Mouse (Mus musculus): Measurements from ENCODE around the gene Rbfox2. TPM values are rescaled to one million over a fixed set of nuclear protein-coding genes. Genes with fewer than 3 reads are reported as not detected.

Rbfox2 gene
- polyA plus RNA-seq, 1 experiment from 2014 or later: 23.2 TPM

DNA sequence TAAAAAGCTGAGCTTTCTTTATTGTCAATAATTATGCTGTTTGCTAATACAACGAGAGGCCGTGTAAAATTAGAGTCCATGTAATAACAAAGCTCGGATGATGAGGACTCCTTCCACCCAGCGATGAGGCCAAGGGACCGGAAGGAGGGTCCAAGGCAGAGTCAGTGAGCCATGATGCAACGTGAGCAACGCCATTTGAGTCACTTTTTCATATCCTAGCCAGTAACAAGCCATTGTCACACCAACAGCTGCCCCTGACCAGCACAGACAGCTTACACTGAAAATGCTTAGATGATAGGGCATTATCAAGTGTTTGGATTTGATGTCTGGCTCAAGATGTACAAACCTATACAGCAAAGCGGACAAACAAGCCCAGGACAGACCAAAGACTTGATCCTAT, 155.6 kb downstream of the Rbfox2 start:
- H3K9me3 ChIP-seq (ENCODE audit: control insufficient read depth, low read length): no peaks in the 10 kb centered on the region
- H3K36me3 ChIP-seq (ENCODE audit: control insufficient read depth, insufficient read depth, low read length): no peaks in the 10 kb centered on the region
- peak overlapping the region; percentile 59 for H3K4me3 ChIP-seq (ENCODE audit: low read depth, low read length)
- peak overlapping the region; percentile 70; the same call in 1 of the 2 replicates for H3K9ac ChIP-seq (ENCODE audit: low read length)
- peaks cover 11% of the 10 kb centered on the region for H3K4me1 ChIP-seq (replicated peaks; ENCODE audit: control insufficient read depth, insufficient read depth)
- no peak for DNase-seq (ENCODE audit: low spot score)
- TF ChIP-seq CTCF (IDR thresholded peaks at IDR 0.05; ENCODE audit: low read depth) (no peak), EP300 (optimal IDR thresholded peaks at IDR 0.05) (no peak)
- H3K27me3 ChIP-seq (ENCODE audit: control insufficient read depth, insufficient read depth, low read length): no peaks in the 10 kb centered on the region
- WGBS: 26% methylated on average over 8 of the region's 8 CpGs
- peak overlapping the region; percentile 65 for H3K4me2 ChIP-seq (replicated peaks; ENCODE audit: low read depth)
- H3K27ac ChIP-seq (replicated peaks): peak overlapping the region; percentile 74
- no peak for ATAC-seq (ENCODE audit: low FRiP score, low TSS enrichment)

DNA sequence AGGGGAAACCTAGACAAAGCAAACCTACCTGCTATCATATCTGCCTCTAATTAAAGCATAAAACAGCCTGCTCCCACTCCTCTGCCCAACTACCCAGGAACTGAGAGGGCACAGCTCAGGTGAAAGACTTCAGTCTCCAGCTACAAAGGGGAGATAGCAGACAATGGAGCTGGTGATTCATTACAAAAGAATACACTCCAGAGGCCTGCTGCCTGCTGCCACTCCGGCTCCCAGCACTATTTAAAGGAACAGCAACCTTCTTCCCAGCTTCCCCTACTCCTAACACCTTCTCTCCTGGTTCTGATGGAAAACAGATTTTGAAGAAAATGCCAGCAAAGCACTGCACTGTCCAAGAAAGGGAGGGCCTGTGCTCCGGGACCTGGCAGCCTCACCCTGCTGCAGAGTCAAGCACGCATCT, 156.4 kb downstream of the Rbfox2 start:
- H3K4me2 ChIP-seq (replicated peaks; ENCODE audit: low read depth): peak overlapping the region; percentile 65
- H3K9me3 ChIP-seq (ENCODE audit: control insufficient read depth, low read length): no peaks in the 10 kb centered on the region
- peak overlapping the region; percentile 45 for H3K9ac ChIP-seq (ENCODE audit: low read length)
- H3K4me3 ChIP-seq (ENCODE audit: low read depth, low read length): peak overlapping the region; percentile 28
- DNase-seq (ENCODE audit: low spot score) (peak; percentile 47), ATAC-seq (ENCODE audit: low FRiP score, low TSS enrichment) (peak; percentile 40; the same call in 1 of the 2 replicates)
- no peaks in the 10 kb centered on the region for H3K36me3 ChIP-seq (ENCODE audit: control insufficient read depth, insufficient read depth, low read length)
- 0% methylated on average over 3 of the region's 3 CpGs for WGBS
- TF ChIP-seq EP300 (optimal IDR thresholded peaks at IDR 0.05) (no peak), CTCF (IDR thresholded peaks at IDR 0.05; ENCODE audit: low read depth) (no peak)
- peak overlapping the region; percentile 88 for H3K27ac ChIP-seq (replicated peaks)
- peaks cover 11% of the 10 kb centered on the region for H3K4me1 ChIP-seq (replicated peaks; ENCODE audit: control insufficient read depth, insufficient read depth)
- H3K27me3 ChIP-seq (ENCODE audit: control insufficient read depth, insufficient read depth, low read length): no peaks in the 10 kb centered on the region

DNA sequence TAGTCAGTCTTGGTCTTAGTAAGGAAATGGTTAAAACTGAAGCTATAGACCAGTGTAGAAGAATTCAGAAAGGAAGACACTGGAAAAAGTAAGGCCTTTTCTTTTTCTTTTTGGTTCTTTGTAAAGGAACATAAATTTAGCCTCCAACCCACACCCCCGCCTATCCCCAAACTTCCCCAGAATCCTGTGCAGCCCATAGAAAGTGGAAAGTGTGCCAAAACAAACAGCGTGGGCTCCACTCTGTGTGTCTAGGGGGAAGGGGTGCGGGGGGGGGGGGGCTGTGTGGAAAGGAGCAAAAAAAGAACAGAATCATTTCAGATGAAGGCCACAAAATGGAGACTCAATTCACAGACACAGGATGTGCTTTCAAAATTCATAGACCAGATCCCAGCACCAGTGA, 156.8 kb downstream of the Rbfox2 start:
- Histone ChIP-seq H3K36me3 (ENCODE audit: control insufficient read depth, insufficient read depth, low read length) (no peaks in the 10 kb centered on the region), H3K27me3 (ENCODE audit: control insufficient read depth, insufficient read depth, low read length) (no peaks in the 10 kb centered on the region), H3K4me3 (ENCODE audit: low read depth, low read length) (peak overlapping the region; percentile 28), H3K4me2 (replicated peaks; ENCODE audit: low read depth) (peak overlapping the region; percentile 65), H3K9ac (ENCODE audit: low read length) (peak overlapping the region; percentile 45), H3K9me3 (ENCODE audit: control insufficient read depth, low read length) (no peaks in the 10 kb centered on the region), H3K27ac (replicated peaks) (peak overlapping the region; percentile 88), H3K4me1 (replicated peaks; ENCODE audit: control insufficient read depth, insufficient read depth) (peaks cover 11% of the 10 kb centered on the region)
- WGBS: 4% methylated on average over 2 of the region's 3 CpGs
- DNase-seq (ENCODE audit: low spot score) (peak; percentile 30), ATAC-seq (ENCODE audit: low FRiP score, low TSS enrichment) (no peak)
- TF ChIP-seq CTCF (IDR thresholded peaks at IDR 0.05; ENCODE audit: low read depth): no peak
- TF ChIP-seq EP300 (optimal IDR thresholded peaks at IDR 0.05): no peak

DNA sequence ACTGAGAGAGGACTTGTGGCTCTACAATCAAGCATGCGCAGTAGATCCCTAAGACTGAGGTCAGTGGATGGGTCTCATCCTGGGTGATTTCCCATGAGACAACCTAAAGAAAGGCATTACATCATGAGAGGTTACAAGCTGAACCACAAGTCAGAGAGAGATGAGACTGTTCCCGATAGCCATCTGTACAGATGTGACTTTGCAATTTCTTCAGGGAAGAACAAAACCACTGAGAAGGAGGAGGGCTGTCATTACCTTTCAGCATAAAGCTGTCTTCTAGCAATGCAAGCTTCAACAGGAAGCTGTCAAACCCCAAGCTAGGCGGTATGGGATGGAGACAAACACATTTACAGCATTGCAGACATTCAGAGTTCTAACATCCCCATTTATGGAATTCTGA, 157.3 kb downstream of the Rbfox2 start:
- Histone ChIP-seq H3K4me2 (replicated peaks; ENCODE audit: low read depth) (peak overlapping the region; percentile 65; the same call in 1 of the 2 replicates), H3K36me3 (ENCODE audit: control insufficient read depth, insufficient read depth, low read length) (no peaks in the 10 kb centered on the region), H3K9me3 (ENCODE audit: control insufficient read depth, low read length) (no peaks in the 10 kb centered on the region), H3K27me3 (ENCODE audit: control insufficient read depth, insufficient read depth, low read length) (no peaks in the 10 kb centered on the region), H3K27ac (replicated peaks) (peak overlapping the region; percentile 88), H3K9ac (ENCODE audit: low read length) (peak overlapping the region; percentile 28; the same call in 1 of the 2 replicates), H3K4me3 (ENCODE audit: low read depth, low read length) (no peak overlapping the region), H3K4me1 (replicated peaks; ENCODE audit: control insufficient read depth, insufficient read depth) (peaks cover 11% of the 10 kb centered on the region)
- 46% methylated on average over 3 of the region's 3 CpGs for WGBS
- ATAC-seq (ENCODE audit: low FRiP score, low TSS enrichment): no peak
- no peak for DNase-seq (ENCODE audit: low spot score)
- TF ChIP-seq EP300 (optimal IDR thresholded peaks at IDR 0.05): no peak
- TF ChIP-seq CTCF (IDR thresholded peaks at IDR 0.05; ENCODE audit: low read depth): no peak

DNA sequence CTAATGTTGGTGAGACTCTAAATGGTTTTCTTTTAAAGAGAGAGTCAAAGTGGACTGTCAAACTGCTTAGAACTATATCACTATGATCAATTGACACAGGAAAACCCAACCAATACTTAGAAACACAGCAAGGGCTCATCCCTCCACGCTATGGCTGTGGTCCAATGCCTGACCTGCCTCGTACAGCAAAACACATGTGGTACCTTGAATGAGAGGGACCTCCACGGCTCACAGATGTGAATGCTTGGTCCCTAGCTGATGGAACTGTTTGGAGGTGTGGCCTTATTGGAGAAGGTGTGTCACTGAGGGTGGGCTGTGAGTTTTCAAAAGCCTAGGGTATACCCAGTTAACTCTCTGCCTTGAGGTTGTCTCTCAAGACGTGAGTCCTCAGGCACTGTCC, 159.9 kb downstream of the Rbfox2 start:
- Histone ChIP-seq H3K27me3 (ENCODE audit: control insufficient read depth, insufficient read depth, low read length) (no peaks in the 10 kb centered on the region), H3K9ac (ENCODE audit: low read length) (no peak overlapping the region), H3K36me3 (ENCODE audit: control insufficient read depth, insufficient read depth, low read length) (no peaks in the 10 kb centered on the region), H3K4me3 (ENCODE audit: low read depth, low read length) (no peak overlapping the region), H3K27ac (replicated peaks) (no peak overlapping the region), H3K9me3 (ENCODE audit: control insufficient read depth, low read length) (no peaks in the 10 kb centered on the region), H3K4me2 (replicated peaks; ENCODE audit: low read depth) (no peak overlapping the region), H3K4me1 (replicated peaks; ENCODE audit: control insufficient read depth, insufficient read depth) (peaks cover 11% of the 10 kb centered on the region)
- TF ChIP-seq EP300 (optimal IDR thresholded peaks at IDR 0.05) (no peak), CTCF (IDR thresholded peaks at IDR 0.05; ENCODE audit: low read depth) (no peak)
- DNase-seq (ENCODE audit: low spot score) (no peak), ATAC-seq (ENCODE audit: low FRiP score, low TSS enrichment) (no peak)
- WGBS: 87% methylated on average over 4 of the region's 4 CpGs

DNA sequence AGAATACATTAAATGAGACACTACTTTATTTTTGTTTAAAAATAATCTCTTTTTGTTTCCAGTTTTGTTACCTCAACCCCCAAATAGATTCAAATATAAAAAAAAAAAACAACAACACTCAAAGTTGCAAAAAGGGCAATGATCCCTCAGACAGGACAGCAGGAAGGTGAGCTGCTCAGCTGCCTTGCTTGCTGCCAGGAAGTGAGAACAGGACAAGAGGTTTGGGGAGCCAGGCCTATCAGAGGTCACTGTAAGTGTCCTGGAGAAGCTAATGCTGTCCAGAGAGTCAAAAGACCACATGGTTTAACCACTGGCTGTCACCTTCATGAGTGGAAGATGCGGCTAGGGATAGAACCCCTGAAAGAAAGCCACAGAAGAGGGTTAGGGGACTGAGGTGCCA, 161.8 kb downstream of the Rbfox2 start:
- Histone ChIP-seq H3K4me1 (replicated peaks; ENCODE audit: control insufficient read depth, insufficient read depth) (peaks cover 6% of the 10 kb centered on the region), H3K27me3 (ENCODE audit: control insufficient read depth, insufficient read depth, low read length) (no peaks in the 10 kb centered on the region), H3K9ac (ENCODE audit: low read length) (no peak overlapping the region), H3K36me3 (ENCODE audit: control insufficient read depth, insufficient read depth, low read length) (0 out of 2 replicates have a peak, but pooled peaks cover 1% of the 10 kb centered on the region), H3K4me2 (replicated peaks; ENCODE audit: low read depth) (no peak overlapping the region), H3K27ac (replicated peaks) (no peak overlapping the region), H3K9me3 (ENCODE audit: control insufficient read depth, low read length) (no peaks in the 10 kb centered on the region), H3K4me3 (ENCODE audit: low read depth, low read length) (no peak overlapping the region)
- WGBS: 81% methylated on average over 1 of the region's 1 CpGs
- ATAC-seq (ENCODE audit: low FRiP score, low TSS enrichment) (no peak), DNase-seq (ENCODE audit: low spot score) (no peak)
- TF ChIP-seq EP300 (optimal IDR thresholded peaks at IDR 0.05): no peak
- no peak for TF ChIP-seq CTCF (IDR thresholded peaks at IDR 0.05; ENCODE audit: low read depth)
